Mouse (Mus musculus): ENCODE measurements at regions not wholly inside any gene's neighbourhood (a gene's known extent, or its start where the extent isn't known, plus 50 kb on each side); places are given as distances from the start of the nearest gene placed in this dataset.

DNA sequence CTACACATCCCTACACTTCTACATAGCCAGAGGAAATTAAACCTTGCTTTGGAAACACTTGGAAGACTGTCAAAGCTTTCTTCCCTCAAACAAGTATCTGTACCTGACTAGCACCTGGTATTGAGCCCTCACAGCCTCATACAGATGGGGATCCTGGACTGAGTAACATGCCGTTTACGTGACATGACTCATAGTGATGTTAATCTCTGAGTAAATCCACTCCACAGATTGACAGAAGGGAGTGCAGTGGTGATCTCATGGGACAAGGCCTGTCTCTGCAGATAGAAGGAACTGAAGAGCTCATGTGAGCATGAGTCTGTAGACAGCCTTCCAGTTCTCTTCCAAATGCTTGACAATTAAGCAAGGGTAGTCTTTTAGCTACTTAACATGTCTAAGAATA, 141.8 kb upstream of the Ccnd2 start:
- no peak for TF ChIP-seq MYOG (IDR thresholded peaks at IDR 0.05; ENCODE audit: control insufficient read depth, extremely low read depth, insufficient read length)
- no peak for TF ChIP-seq CTCF (IDR thresholded peaks at IDR 0.05; ENCODE audit: control insufficient read depth, insufficient read depth, insufficient read length)
- no peak for TF ChIP-seq CEBPB (IDR thresholded peaks at IDR 0.05; ENCODE audit: low read depth)
- TF ChIP-seq USF1 (IDR thresholded peaks at IDR 0.05; ENCODE audit: low read depth) = no peak
- Histone ChIP-seq H3K79me2 (ENCODE audit: control insufficient read depth, insufficient read depth) (no peaks in the 10 kb centered on the region), H3ac (ENCODE audit: control insufficient read depth, insufficient read length, low read depth) (no peak overlapping the region), H3K36me3 (ENCODE audit: control insufficient read depth, insufficient read depth) (no peaks in the 10 kb centered on the region), H3K27me3 (ENCODE audit: control insufficient read depth, insufficient read depth, insufficient read length) (peaks cover under 1% of the 10 kb centered on the region), H3K79me3 (ENCODE audit: low read depth) (no peaks in the 10 kb centered on the region), H3K4me3 (ENCODE audit: insufficient read depth, poor library complexity, severe bottlenecking) (no peak overlapping the region)

DNA sequence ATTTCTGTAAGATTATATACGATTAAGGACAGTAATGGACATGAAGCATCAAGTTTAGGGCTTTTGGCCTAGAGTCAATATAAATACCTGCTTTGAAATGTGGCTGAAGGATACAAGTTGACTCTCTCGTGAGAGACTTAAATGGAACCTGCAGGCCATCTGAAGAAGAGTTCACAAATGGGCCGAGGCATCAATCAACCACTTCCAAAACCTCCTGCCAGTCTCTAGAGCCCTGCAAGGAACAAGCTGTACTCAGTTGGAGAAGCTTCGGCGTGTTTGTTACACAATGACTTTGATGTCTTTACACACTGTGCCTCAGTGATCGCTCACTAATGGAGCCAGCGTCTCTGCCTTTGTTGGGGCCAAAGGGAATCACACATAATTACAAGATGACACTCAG, 146.1 kb upstream of the Ccnd2 start:
- H3K79me2 ChIP-seq (ENCODE audit: control insufficient read depth, insufficient read depth) = no peaks in the 10 kb centered on the region
- no peak overlapping the region for H3K4me3 ChIP-seq (ENCODE audit: insufficient read depth, poor library complexity, severe bottlenecking)
- H3ac ChIP-seq (ENCODE audit: control insufficient read depth, insufficient read length, low read depth) = no peak overlapping the region
- TF ChIP-seq MYOG (IDR thresholded peaks at IDR 0.05; ENCODE audit: control insufficient read depth, extremely low read depth, insufficient read length) = no peak
- no peak for TF ChIP-seq CEBPB (IDR thresholded peaks at IDR 0.05; ENCODE audit: low read depth)
- no peak for TF ChIP-seq CTCF (IDR thresholded peaks at IDR 0.05; ENCODE audit: control insufficient read depth, insufficient read depth, insufficient read length)
- no peak for TF ChIP-seq USF1 (IDR thresholded peaks at IDR 0.05; ENCODE audit: low read depth)
- TF ChIP-seq FOSL1 (IDR thresholded peaks at IDR 0.05; ENCODE audit: insufficient read depth, low read length, poor library complexity, severe bottlenecking) = no peak
- no peak for TF ChIP-seq MAX (IDR thresholded peaks at IDR 0.05)
- no peak for TF ChIP-seq MYOD1 (IDR thresholded peaks at IDR 0.05; ENCODE audit: control insufficient read depth, insufficient read length, low read depth)
- H3K36me3 ChIP-seq (ENCODE audit: control insufficient read depth, insufficient read depth) = no peaks in the 10 kb centered on the region
- peaks cover 4% of the 10 kb centered on the region for H3K27me3 ChIP-seq (ENCODE audit: control insufficient read depth, insufficient read depth, insufficient read length)
- no peaks in the 10 kb centered on the region for H3K79me3 ChIP-seq (ENCODE audit: low read depth)

DNA sequence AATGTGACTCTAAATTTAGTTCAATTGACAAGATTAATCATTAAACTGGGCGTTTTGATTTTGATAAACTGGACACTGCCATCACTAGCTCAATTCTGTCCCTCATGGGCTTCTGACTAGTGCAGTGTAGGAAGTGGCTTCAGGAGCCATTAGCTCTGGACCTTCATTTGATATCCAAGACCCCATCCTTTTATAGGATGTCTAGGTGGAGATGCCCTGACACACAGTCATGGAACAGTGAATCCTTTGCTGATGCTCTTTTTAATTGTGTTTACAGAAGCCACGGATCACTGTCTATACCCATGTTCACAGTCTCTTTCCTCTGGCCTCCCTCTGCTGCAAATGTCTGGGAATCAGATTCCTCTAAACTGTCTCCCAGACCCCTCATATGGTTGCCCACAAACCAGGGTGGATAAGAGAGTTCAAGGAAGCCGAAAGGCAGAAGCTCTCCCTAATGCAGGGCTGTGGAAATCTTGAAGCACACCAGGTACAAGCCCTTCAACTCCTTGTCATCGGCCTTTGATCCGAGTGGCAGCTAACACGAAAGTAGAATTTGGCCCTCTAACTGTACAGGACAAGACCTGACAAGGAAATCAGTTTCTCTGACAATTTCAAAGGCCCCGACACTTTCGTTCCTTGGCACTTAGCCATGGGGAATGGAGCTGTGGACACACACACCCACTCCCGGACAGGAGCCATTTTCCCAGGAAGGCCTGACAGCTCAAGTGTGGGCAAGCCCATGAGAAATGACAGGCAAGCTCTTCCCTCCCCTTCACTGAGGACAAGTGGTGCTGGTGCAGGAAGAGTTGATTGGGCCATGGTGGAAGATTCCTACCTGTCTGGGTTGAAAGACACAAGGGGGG, 135.2 kb upstream of the Parp11 start:
- TF ChIP-seq MYOD1 (IDR thresholded peaks at IDR 0.05; ENCODE audit: control insufficient read depth, insufficient read length, low read depth) (no peak), MAX (IDR thresholded peaks at IDR 0.05) (no peak), USF1 (IDR thresholded peaks at IDR 0.05; ENCODE audit: low read depth) (no peak), CEBPB (IDR thresholded peaks at IDR 0.05; ENCODE audit: low read depth) (no peak), MYOG (IDR thresholded peaks at IDR 0.05; ENCODE audit: control insufficient read depth, extremely low read depth, insufficient read length) (no peak), CTCF (IDR thresholded peaks at IDR 0.05; ENCODE audit: control insufficient read depth, insufficient read depth, insufficient read length) (no peak), FOSL1 (IDR thresholded peaks at IDR 0.05; ENCODE audit: insufficient read depth, low read length, poor library complexity, severe bottlenecking) (no peak)
- Histone ChIP-seq H3ac (ENCODE audit: control insufficient read depth, insufficient read length, low read depth) (no peak overlapping the region), H3K27me3 (ENCODE audit: control insufficient read depth, insufficient read depth, insufficient read length) (peaks cover 10% of the 10 kb centered on the region), H3K79me3 (ENCODE audit: low read depth) (no peaks in the 10 kb centered on the region), H3K79me2 (ENCODE audit: control insufficient read depth, insufficient read depth) (no peaks in the 10 kb centered on the region), H3K36me3 (ENCODE audit: control insufficient read depth, insufficient read depth) (no peaks in the 10 kb centered on the region), H3K4me3 (ENCODE audit: insufficient read depth, poor library complexity, severe bottlenecking) (no peak overlapping the region)

DNA sequence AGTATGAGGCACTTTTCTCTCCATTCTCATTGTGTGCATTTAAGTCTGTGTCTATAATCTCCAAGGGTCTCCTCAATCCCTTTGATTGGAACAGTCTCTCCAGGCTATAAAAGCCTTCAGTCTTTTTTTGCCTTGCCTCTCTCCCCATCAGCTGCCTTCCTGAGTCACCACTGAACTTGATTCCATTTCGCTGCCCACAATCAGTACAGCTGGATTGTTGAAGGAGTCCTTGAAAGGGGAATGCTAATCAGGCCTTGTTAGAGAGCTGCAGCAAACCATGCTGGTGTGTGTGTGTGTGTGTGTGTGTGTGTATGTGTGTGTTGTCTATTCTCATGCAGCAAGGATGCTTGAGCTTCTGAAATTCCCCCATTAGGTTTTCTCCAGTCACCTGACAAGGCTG, 129.3 kb upstream of the Parp11 start:
- H3K36me3 ChIP-seq (ENCODE audit: control insufficient read depth, insufficient read depth) = no peaks in the 10 kb centered on the region
- H3K27me3 ChIP-seq (ENCODE audit: control insufficient read depth, insufficient read depth, insufficient read length) = peaks cover 5% of the 10 kb centered on the region
- TF ChIP-seq CEBPB (IDR thresholded peaks at IDR 0.05; ENCODE audit: low read depth) (no peak), MYOG (IDR thresholded peaks at IDR 0.05; ENCODE audit: control insufficient read depth, extremely low read depth, insufficient read length) (no peak), CTCF (IDR thresholded peaks at IDR 0.05; ENCODE audit: control insufficient read depth, insufficient read depth, insufficient read length) (no peak), MYOD1 (IDR thresholded peaks at IDR 0.05; ENCODE audit: control insufficient read depth, insufficient read length, low read depth) (no peak), FOSL1 (IDR thresholded peaks at IDR 0.05; ENCODE audit: insufficient read depth, low read length, poor library complexity, severe bottlenecking) (no peak), MAX (IDR thresholded peaks at IDR 0.05) (no peak), USF1 (IDR thresholded peaks at IDR 0.05; ENCODE audit: low read depth) (no peak)
- H3K79me3 ChIP-seq (ENCODE audit: low read depth) = no peaks in the 10 kb centered on the region
- no peaks in the 10 kb centered on the region for H3K79me2 ChIP-seq (ENCODE audit: control insufficient read depth, insufficient read depth)
- no peak overlapping the region for H3ac ChIP-seq (ENCODE audit: control insufficient read depth, insufficient read length, low read depth)
- no peak overlapping the region for H3K4me3 ChIP-seq (ENCODE audit: insufficient read depth, poor library complexity, severe bottlenecking)

DNA sequence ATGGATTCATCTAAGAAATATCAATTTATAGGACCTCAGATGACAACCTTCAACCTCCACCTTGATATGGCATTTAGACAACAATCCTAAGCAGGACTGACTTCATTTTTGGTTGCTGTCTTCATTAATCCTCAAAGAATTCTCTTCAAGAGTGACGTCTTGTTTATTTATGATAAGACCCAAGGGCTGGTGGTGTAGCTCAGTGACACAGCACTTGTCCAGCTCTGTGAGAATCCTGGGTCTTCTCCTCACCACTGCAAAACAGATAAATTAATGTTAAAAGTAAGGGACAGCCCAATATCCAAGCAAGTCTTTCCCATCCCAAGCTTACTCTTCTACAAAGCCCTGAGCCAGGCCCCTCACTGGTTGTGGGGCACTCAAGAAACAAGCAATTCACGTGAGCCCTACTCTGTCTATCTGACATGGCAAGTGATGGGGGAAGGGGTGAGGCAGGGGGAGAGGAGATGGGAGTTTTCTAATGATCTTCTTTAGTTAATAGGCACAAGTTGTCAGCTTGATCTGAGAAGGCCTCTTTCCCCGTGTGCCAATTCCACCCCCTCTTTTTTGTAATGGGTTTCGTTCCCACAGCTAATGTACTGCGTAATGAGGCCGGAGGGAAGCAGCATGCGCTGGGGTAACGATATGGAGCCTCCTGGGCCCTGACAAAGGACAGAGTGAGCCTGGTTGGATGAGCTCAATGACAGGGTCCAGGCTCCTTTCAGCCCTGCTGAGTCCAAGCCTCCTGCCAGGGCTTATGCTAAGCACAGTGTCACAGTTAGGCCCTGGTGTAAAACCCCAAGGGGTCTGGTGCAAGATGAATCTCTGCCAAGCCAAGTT, 127.7 kb upstream of the Parp11 start:
- no peak overlapping the region for H3K4me3 ChIP-seq (ENCODE audit: insufficient read depth, poor library complexity, severe bottlenecking)
- no peak for TF ChIP-seq CTCF (IDR thresholded peaks at IDR 0.05; ENCODE audit: control insufficient read depth, insufficient read depth, insufficient read length)
- no peak for TF ChIP-seq MAX (IDR thresholded peaks at IDR 0.05)
- TF ChIP-seq USF1 (IDR thresholded peaks at IDR 0.05; ENCODE audit: low read depth) = no peak
- TF ChIP-seq FOSL1 (IDR thresholded peaks at IDR 0.05; ENCODE audit: insufficient read depth, low read length, poor library complexity, severe bottlenecking) = no peak
- no peaks in the 10 kb centered on the region for H3K36me3 ChIP-seq (ENCODE audit: control insufficient read depth, insufficient read depth)
- H3ac ChIP-seq (ENCODE audit: control insufficient read depth, insufficient read length, low read depth) = no peak overlapping the region
- no peaks in the 10 kb centered on the region for H3K79me3 ChIP-seq (ENCODE audit: low read depth)
- peaks cover 6% of the 10 kb centered on the region for H3K27me3 ChIP-seq (ENCODE audit: control insufficient read depth, insufficient read depth, insufficient read length)
- no peaks in the 10 kb centered on the region for H3K79me2 ChIP-seq (ENCODE audit: control insufficient read depth, insufficient read depth)
